Mouse (Mus musculus): ENCODE measurements around the gene Pard6b. TPM values are rescaled to one million over a fixed set of nuclear protein-coding genes. Genes with fewer than 3 reads are reported as not detected.

Gene Pard6b
- total RNA-seq, 2 experiments from 2014 or later, result 1.7 TPM

DNA sequence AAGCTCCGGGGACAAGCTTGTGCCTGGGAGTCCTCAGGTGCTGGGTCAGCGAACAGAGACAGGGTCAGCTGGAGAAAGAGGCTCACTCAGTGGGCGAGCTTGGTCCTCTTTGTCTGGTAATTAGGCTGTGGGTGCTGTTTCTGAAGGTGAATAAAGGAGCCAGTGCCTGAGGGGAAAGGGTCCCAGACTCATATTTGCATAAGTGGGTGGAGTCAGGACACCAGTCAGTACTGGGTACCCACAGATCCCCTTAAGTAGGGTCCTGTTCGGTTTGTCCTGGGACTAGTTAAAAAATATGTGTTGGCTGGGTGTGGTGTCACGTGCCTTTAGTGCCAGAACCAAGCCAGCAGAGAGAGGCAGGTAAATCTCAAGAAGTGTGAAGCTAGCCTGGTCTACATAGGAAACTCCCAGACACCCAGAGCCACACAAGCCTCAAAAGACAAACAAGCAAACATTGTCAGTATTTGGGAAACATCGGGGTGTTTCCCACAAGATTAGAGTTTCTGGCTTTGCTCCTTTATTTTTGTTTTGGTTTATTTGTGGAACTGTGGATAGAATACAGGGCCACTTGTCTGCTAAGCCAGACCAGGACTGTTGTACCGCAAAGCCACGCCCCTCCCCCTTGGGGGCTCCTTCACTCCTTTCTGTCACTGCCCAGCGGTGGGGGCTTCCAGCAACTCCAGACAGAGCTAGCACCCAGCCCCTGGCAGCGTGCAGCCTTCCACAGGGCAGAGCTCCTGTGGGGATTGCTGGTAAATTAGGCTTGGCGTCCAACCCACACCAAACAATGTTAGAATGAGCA is 44.7 kb downstream of the Pard6b start:
- no peak for DNase-seq (ENCODE audit: low spot score in 2 of 2)

DNA sequence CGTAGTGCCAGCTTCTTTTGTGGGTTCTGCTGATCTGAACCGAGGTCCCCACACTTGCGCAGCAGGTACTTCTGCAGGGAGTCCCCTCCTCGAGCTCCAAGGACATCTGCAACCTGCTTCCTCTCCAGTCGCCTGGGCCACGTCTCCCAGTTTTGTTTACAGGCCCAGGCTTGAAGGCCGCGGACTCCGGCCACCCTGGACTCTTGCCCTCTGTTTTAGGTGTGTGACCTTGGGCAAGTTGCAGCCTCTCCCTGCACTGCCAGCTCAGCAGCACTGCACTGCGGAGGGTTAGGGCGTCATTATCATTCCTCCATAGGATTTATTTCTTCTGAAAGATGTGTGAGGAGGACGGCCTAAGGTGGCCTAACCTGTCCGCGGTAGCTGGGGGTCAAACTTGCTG is 47.0 kb downstream of the Pard6b start:
- no peak for DNase-seq (ENCODE audit: low spot score in 2 of 2)

DNA sequence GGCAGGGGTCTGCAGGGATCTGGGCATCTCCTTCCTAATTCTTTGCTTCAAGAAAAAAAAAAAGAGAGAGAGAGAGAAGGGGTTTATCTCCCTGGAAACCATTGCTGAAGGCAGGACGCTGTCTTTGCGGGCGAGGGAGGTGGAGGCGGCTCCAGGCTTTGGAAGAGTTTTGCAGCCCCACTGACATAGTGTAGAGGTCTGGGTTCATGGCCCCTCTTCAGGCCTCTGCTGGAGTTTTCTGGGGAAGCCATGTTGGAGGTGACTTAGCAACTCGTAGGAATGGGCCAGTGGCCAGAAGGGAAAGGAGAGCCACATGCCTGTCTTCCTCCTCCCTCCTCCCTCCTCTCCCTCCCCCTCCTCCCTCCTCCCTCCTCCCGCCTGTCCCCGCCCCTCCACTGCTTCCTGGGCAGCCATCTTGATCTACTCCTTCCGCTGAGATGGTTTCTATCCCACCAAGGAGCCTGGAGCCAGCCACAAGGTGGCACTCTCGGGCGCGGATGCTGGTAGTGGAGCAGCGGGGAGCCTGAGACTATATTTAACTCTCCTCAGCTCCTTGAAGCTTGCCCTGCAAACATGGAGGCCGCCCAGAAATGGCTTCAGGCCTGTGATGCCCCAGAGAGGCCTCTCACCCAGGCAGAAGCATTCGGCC is 47.5 kb downstream of the Pard6b start:
- peak; percentile 79 to 88 for DNase-seq (ENCODE audit: low spot score in 2 of 2)

DNA sequence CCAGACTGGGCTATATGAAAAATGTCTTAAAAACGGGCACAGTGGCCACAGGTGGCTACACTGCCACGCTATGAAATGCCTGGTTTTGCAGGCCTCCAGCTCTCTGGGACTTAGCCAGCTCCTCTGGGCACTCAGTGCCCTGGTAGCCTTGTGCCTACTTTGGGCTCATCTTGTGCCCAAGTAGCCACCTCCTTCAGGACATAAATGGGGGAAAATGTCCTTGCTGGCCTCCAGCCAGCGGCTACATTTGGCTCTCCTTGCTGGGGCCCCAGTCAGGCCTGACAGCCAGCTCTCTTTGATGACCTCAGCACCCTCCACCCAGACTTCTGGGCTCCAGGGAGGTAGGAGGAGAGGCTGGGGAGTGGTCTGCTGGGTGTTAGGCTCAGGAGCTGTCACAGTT is 49.2 kb downstream of the Pard6b start:
- no peak for DNase-seq (ENCODE audit: low spot score in 2 of 2)

DNA sequence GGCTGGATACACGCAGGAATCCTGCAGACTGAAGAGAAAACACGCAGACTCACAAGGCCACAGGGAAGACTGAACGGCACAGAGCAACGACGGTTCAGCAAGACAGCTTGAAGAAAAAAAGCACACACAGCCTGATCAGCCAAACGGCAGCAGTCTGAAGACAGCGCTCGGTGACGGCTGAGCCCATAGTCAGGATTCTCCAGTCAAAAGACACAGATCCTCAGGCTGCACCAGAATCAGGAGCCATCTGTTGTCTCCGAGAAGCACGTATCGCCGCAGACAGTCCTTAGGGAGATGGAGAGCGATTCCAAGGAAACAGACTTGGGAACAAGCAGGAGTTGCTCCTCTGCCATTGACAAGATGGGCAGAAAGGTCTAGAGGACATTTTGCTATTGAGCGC is 56.4 kb downstream of the Pard6b start:
- no peak for DNase-seq (ENCODE audit: low spot score in 2 of 2)

DNA sequence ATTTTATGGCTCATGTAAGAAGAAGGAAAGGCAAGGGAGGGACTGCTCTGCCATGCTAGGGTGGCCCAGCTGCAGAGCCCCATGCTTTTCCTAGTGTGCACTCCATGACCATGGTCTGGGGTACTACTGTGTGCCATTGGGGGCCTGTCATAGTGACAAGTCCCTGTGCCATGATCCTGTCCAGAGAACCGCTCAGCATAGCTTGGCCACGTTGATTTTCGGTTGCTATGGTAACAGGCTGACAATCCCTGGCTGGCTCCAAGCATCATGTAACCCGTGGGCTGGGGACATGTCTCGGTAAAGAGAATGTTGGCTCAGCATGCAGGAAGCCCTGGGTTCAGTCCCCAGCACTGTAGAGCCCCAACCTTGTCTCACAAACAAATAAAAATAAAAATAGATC is 63.0 kb downstream of the Pard6b start:
- no peak for DNase-seq (ENCODE audit: low spot score in 2 of 2)

DNA sequence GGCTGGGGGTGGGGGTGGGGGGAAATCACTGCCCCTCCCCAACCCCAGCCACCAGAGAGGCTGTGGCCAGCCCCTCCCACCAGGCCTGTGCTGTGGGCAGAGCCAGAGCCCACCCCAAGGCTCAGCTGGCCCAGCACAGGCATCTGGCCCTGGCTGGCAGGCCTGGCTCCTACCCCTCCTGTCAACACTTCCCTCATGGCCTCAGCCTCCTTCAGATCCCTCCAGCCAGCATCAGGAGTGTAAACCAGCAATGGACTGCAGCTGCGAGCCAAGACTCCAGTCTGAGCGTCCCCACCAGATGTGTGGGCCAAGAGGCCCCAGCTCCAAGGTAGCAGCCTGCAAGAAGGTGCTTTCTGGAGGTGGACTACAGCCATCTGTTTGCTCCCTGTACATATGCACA is 64.6 kb downstream of the Pard6b start:
- no peak for DNase-seq (ENCODE audit: low spot score in 2 of 2)

DNA sequence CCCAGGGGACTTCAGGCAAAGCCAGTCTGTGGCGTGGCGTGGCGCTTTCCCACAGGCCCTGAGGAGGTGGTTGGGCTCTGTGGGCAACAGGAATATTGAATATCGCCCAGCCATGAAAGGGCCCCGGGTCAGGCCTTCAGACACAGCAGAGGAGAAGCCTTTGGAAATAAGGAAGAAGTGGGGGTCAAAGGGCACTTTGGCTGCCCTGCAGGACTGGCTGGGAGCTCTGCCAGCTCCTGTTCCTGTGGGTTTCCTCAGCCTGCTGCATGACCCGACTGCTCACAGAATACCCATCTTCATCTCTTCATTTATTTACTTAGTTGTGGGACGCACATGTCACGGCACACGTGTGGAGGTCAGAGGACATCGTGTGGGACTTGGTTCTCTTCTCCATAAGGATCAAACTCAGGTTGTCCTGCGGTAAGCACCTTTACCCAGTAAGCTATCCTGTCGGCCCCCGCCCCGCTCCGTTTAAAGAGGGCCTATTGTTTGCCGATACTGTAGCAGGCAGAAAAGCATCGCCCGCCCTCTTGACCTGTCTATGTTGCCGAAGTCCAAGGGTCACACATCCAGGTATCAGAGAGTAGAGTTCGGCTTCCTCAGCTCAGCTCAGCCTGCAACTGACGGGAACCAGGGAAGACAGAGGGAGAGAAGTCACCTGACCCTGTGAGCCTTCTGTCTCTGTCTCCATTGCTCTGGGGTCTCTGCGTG is 67.1 kb downstream of the Pard6b start:
- DNase-seq (ENCODE audit: low spot score in 2 of 2), result no peak

DNA sequence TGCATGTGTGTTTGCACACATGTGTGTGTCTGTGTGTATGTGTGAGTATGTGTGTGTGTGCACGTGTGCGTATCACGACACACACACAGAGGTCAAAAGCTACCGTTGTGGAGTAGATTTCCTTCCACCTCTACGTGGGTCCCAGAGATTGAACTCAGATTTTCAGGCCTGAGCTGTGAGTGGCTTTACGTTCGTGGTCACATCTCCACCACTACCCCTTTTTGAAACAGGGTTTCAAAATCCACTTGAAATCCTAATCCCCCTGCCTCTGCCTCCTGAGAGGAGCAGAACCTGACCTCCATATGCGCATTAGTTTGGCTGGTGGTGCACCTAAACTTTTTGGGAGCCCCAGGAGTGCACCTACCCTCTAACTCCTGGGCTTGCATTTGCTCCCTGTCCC is 68.4 kb downstream of the Pard6b start:
- DNase-seq (ENCODE audit: low spot score in 2 of 2), result no peak

Small RNA genes lying within 50 kb of the gene (microRNA-seq; reads per million reads assigned to microRNA genes)
- gene Gm24327, result not detected

Other genes starting within 250 kb of the Pard6b start
- 10 to 100 TPM; 28.5 to 31.3 TPM for gene Ptpn1, start 148.9 kb upstream of the Pard6b start, total RNA-seq (2021)
- gene Ripor3, start 70.4 kb upstream of the Pard6b start, total RNA-seq (2021), result 1 to 10 TPM; 5.7 to 7.9 TPM
- gene Adnp, start 126.1 kb downstream of the Pard6b start, total RNA-seq (2021), result 10 to 100 TPM; 48.9 to 49.4 TPM
- 10 to 100 TPM; 23.3 to 26.0 TPM for gene Gm20716, start 149.4 kb downstream of the Pard6b start, total RNA-seq (2021)
- gene Dpm1, start 149.6 kb downstream of the Pard6b start, total RNA-seq (2021), result 10 to 100 TPM; 61.7 to 63.9 TPM
- 1 to 10 TPM; 5.4 to 6.1 TPM for gene Mocs3, start 149.6 kb downstream of the Pard6b start, total RNA-seq (2021)
- under 1 TPM; 0.10 to 0.20 TPM for gene Kcng1, start 200.7 kb downstream of the Pard6b start, total RNA-seq (2021)

Data from gastrocnemius, postnatal 4 days (tissue).